Mouse (Mus musculus) intestine, embryonic 14.5 days (tissue): ENCODE results near the gene Git2. TPM values are rescaled to one million over a fixed set of nuclear protein-coding genes. Genes with fewer than 3 reads are reported as not detected.

Experiments
- ATAC-seq: fragments of 200-750 bp; cut with Nextera tagmentation; replicated peaks from 2 replicates; pipeline ENCODE4 v1.8.0; 2017; ENCODE audit warnings: low read depth, moderate number of reproducible peaks, moderate TSS enrichment, moderate library complexity; ENCODE audit not compliant: low FRiP score, low TSS enrichment
- DNase-seq: peaks from one replicate; pipeline ENCODE4 v3.0.0-alpha.2; 2018; ENCODE audit warnings: low spot score
- H3K27ac ChIP-seq: fragments of 300-500 bp; sonication (generic); 2 replicates; pipeline ENCODE4 v1.5.1; 2014; ENCODE audit warnings: low read depth, mild to moderate bottlenecking, control low read depth
- H3K27me3 ChIP-seq: fragments of 300-500 bp; sonication (generic); replicated peaks from 2 replicates; pipeline ENCODE4 v1.6.1; 2014; ENCODE audit warnings: low read length, control low read depth; ENCODE audit not compliant: control insufficient read depth, insufficient read depth
- H3K36me3 ChIP-seq: fragments of 300-500 bp; sonication (generic); 2 replicates; pipeline ENCODE4 v1.6.1; 2014; ENCODE audit warnings: low read length, control low read depth; ENCODE audit not compliant: control insufficient read depth, insufficient read depth
- H3K4me1 ChIP-seq: fragments of 300-500 bp; sonication (generic); replicated peaks from 2 replicates; pipeline ENCODE4 v1.6.1; 2014; ENCODE audit warnings: low read length, control low read depth, mixed read lengths; ENCODE audit not compliant: control insufficient read depth, insufficient read depth
- H3K4me2 ChIP-seq: fragments of 300-500 bp; sonication (generic); 2 replicates; pipeline ENCODE4 v1.6.1; 2014; ENCODE audit warnings: low read length
- H3K4me3 ChIP-seq: fragments of 300-500 bp; sonication (generic); 2 replicates; pipeline ENCODE4 v1.5.1; 2014; ENCODE audit warnings: low read depth, low read length, control low read depth, mixed read lengths
- H3K9ac ChIP-seq: fragments of 300-500 bp; sonication (generic); 2 replicates; pipeline ENCODE4 v1.6.1; 2014; ENCODE audit warnings: mild to moderate bottlenecking, low read length
- H3K9me3 ChIP-seq: fragments of 300-500 bp; sonication (generic); 2 replicates; pipeline ENCODE4 v1.6.1; 2016; ENCODE audit warnings: low read length, control low read depth; ENCODE audit not compliant: control insufficient read depth
- WGBS: fragments of 180-500 bp; shearing (Covaris S2); extraction: QIAGEN DNeasy Blood & Tissue Kit; methylation state at CpG from one replicate; pipeline ENCODE4 v1.1.7; 2014; 5-methylcytosine and 5-hydroxymethylcytosine counted together
- polyA plus RNA-seq: library from polyadenylated mRNA; unstranded; fragments of >200 nt; fragmentation: Nextera tagmentation; extraction: Ambion mirVana; gene quantifications from 2 replicates; pipeline ENCODE4 v1.2.1, GENCODE M21; 2014

Gene Git2
- polyA plus RNA-seq = 35.6 and 37.2 TPM in 2 replicates

- Histone ChIP-seq H3K9ac (peak within 1 kb of the TSS; percentile 88), H3K4me3 (peak within 1 kb of the TSS; percentile 67), H3K4me1 (peaks cover 20% of the 10 kb centered on the region; the same call in 1 of the 2 replicates), H3K9me3 (no peaks in the 10 kb centered on the region), H3K36me3 (no peaks in the 10 kb centered on the region), H3K4me2 (peak within 1 kb of the TSS; percentile 87), H3K27ac (peak within 1 kb of the TSS; percentile 94), H3K27me3 (no peaks in the 10 kb centered on the region)
- DNase-seq (peak; percentile 73), ATAC-seq (no peak)
- WGBS = under 1% methylated on average over 53 of the region's 63 CpGs
Observed at GRCm38 (mm10) chr5:114775056-114775979, at the start of gene Git2. Gene Git2, minus strand, starts transcription at chr5:114775517.

GRCm38 (mm10) chr5:114824197-114824596, 48.9 kb upstream of the Git2 start:
- WGBS = 21% methylated on average over 9 of the region's 9 CpGs
- Histone ChIP-seq H3K4me1 (no peaks in the 10 kb centered on the region), H3K27ac (no peak overlapping the region), H3K27me3 (no peaks in the 10 kb centered on the region), H3K4me3 (no peak overlapping the region), H3K36me3 (no peaks in the 10 kb centered on the region; the same call in 1 of the 2 replicates), H3K9me3 (no peaks in the 10 kb centered on the region), H3K4me2 (no peak overlapping the region), H3K9ac (no peak overlapping the region)
- no peak for ATAC-seq
- DNase-seq = peak; percentile 80

GRCm38 (mm10) chr5:114822796-114823688, 47.7 kb upstream of the Git2 start, which contains the start of gene 1500011B03Rik:
Gene 1500011B03Rik, minus strand, starts transcription at chr5:114823468.
- WGBS = 7% methylated on average over 53 of the region's 53 CpGs
- H3K4me3 ChIP-seq = peak within 1 kb of the TSS; percentile 64
- H3K9me3 ChIP-seq = no peaks in the 10 kb centered on the region
- DNase-seq = peak; percentile 91
- peak within 1 kb of the TSS; percentile 64 for H3K9ac ChIP-seq
- H3K27ac ChIP-seq = no peak within 1 kb of the TSS
- H3K27me3 ChIP-seq = no peaks in the 10 kb centered on the region
- ATAC-seq = peak; percentile 81
- H3K4me2 ChIP-seq = peak within 1 kb of the TSS; percentile 51
- H3K4me1 ChIP-seq = no peaks in the 10 kb centered on the region
- H3K36me3 ChIP-seq = no peaks in the 10 kb centered on the region; the same call in 1 of the 2 replicates

GRCm38 (mm10) chr5:114818124-114818523, 42.8 kb upstream of the Git2 start:
- H3K9me3 ChIP-seq = 0 out of 2 replicates have a peak, but pooled peaks cover 2% of the 10 kb centered on the region
- H3K27ac ChIP-seq = no peak overlapping the region
- ATAC-seq (no peak), DNase-seq (no peak)
- 77% methylated on average over 10 of the region's 11 CpGs for WGBS
- no peaks in the 10 kb centered on the region for H3K27me3 ChIP-seq
- H3K4me1 ChIP-seq = no peaks in the 10 kb centered on the region
- H3K4me2 ChIP-seq = no peak overlapping the region
- H3K9ac ChIP-seq = no peak overlapping the region
- no peak overlapping the region for H3K4me3 ChIP-seq
- no peaks in the 10 kb centered on the region; the same call in 1 of the 2 replicates for H3K36me3 ChIP-seq

GRCm38 (mm10) chr5:114816599-114816998, 41.3 kb upstream of the Git2 start:
- H3K4me3 ChIP-seq = no peak overlapping the region
- ATAC-seq (no peak), DNase-seq (no peak)
- no peak overlapping the region for H3K4me2 ChIP-seq
- H3K27me3 ChIP-seq = no peaks in the 10 kb centered on the region
- H3K27ac ChIP-seq = no peak overlapping the region
- no peak overlapping the region for H3K9ac ChIP-seq
- 0 out of 2 replicates have a peak, but pooled peaks cover 2% of the 10 kb centered on the region for H3K9me3 ChIP-seq
- WGBS = 55% methylated on average over 6 of the region's 6 CpGs
- no peaks in the 10 kb centered on the region for H3K4me1 ChIP-seq
- no peaks in the 10 kb centered on the region; the same call in 1 of the 2 replicates for H3K36me3 ChIP-seq

- DNase-seq (peak; percentile 95), ATAC-seq (peak; percentile 94)
- H3K36me3 ChIP-seq = peaks cover 16% of the 10 kb centered on the region
- H3K9me3 ChIP-seq = 0 out of 2 replicates have a peak, but pooled peaks cover 2% of the 10 kb centered on the region
- H3K4me2 ChIP-seq = peak overlapping the region; percentile 54
- H3K4me3 ChIP-seq = peak overlapping the region; percentile 86
- WGBS = 2% methylated on average over 50 of the region's 50 CpGs
- H3K27ac ChIP-seq = peak overlapping the region; percentile 82
- H3K4me1 ChIP-seq = no peaks in the 10 kb centered on the region
- H3K27me3 ChIP-seq = no peaks in the 10 kb centered on the region
- peak overlapping the region; percentile 78 for H3K9ac ChIP-seq
Observed at GRCm38 (mm10) chr5:114813525-114814181, 38.3 kb upstream of the Git2 start.

GRCm38 (mm10) chr5:114809826-114810225, 34.5 kb upstream of the Git2 start:
- H3K4me3 ChIP-seq = no peak overlapping the region
- H3K27ac ChIP-seq = no peak overlapping the region
- H3K36me3 ChIP-seq = peaks cover 38% of the 10 kb centered on the region
- H3K4me2 ChIP-seq = no peak overlapping the region
- H3K4me1 ChIP-seq = no peaks in the 10 kb centered on the region
- no peak for DNase-seq
- H3K9ac ChIP-seq = no peak overlapping the region
- ATAC-seq = no peak
- H3K27me3 ChIP-seq = no peaks in the 10 kb centered on the region
- 91% methylated on average over 5 of the region's 5 CpGs for WGBS
- no peaks in the 10 kb centered on the region for H3K9me3 ChIP-seq
